Mouse (Mus musculus) bone marrow macrophage, adult 2 months (primary cell): ENCODE measurements around the gene Ppp1r12a.

Experiments
- CTCF ChIP-seq: IDR thresholded peaks from 2 replicates; pipeline ENCODE4 v1.5.1; 2012; ENCODE audit warnings: low read depth, mild to moderate bottlenecking, low read length, moderate library complexity
- POLR2A ChIP-seq: IDR thresholded peaks from 2 replicates; pipeline ENCODE4 v1.6.1; 2012; ENCODE audit warnings: mild to moderate bottlenecking, low read depth, low read length, borderline replicate concordance

- TF ChIP-seq CTCF (no peak), POLR2A (no peak)
Observed at GRCm38 (mm10) chr10:108156128-108156527, 5.9 kb upstream of the Ppp1r12a start.
